Mouse (Mus musculus): ENCODE results near the gene Adcy1. TPM values are rescaled to one million over a fixed set of nuclear protein-coding genes. Genes with fewer than 3 reads are reported as not detected.
A peak's percentile ranks its signal among the peaks of the same experiment; 100 is the strongest.

Adcy1 gene
- polyA plus RNA-seq, 1 experiment from 2014 or later = 8.4 TPM

GRCm38 (mm10) chr11:7169645-7170044 lies 106.4 kb downstream of the Adcy1 start:
- Histone ChIP-seq H3K36me3 (replicated peaks) (no peaks in the 10 kb centered on the region), H3K4me2 (no peak overlapping the region), H3K4me1 (no peaks in the 10 kb centered on the region), H3K27me3 (replicated peaks) (no peaks in the 10 kb centered on the region), H3K4me3 (no peak overlapping the region), H3K9me3 (no peaks in the 10 kb centered on the region), H3K27ac (no peak overlapping the region), H3K9ac (no peak overlapping the region)
- 100% methylated on average over 1 of the region's 1 CpGs for WGBS
- ATAC-seq (replicated peaks) = no peak

- Histone ChIP-seq H3K4me1 (no peaks in the 10 kb centered on the region), H3K9ac (no peak overlapping the region), H3K4me2 (no peak overlapping the region), H3K9me3 (no peaks in the 10 kb centered on the region), H3K4me3 (no peak overlapping the region), H3K36me3 (replicated peaks) (no peaks in the 10 kb centered on the region), H3K27me3 (replicated peaks) (no peaks in the 10 kb centered on the region), H3K27ac (no peak overlapping the region)
- WGBS = 84% methylated on average over 6 of the region's 6 CpGs
- ATAC-seq (replicated peaks) = no peak
Measured at GRCm38 (mm10) chr11:7173664-7174063, 110.4 kb downstream of the Adcy1 start.

- Histone ChIP-seq H3K4me1 (peaks cover 10% of the 10 kb centered on the region), H3K27ac (no peak overlapping the region), H3K9ac (no peak overlapping the region), H3K4me3 (no peak overlapping the region), H3K36me3 (replicated peaks) (no peaks in the 10 kb centered on the region), H3K27me3 (replicated peaks) (no peaks in the 10 kb centered on the region), H3K9me3 (no peaks in the 10 kb centered on the region), H3K4me2 (no peak overlapping the region)
- ATAC-seq (replicated peaks) = no peak
- 73% methylated on average over 4 of the region's 4 CpGs for WGBS
Measured at GRCm38 (mm10) chr11:7178724-7179123, 115.4 kb downstream of the Adcy1 start.

GRCm38 (mm10) chr11:7179276-7179675 lies 116.0 kb downstream of the Adcy1 start:
- H3K27me3 ChIP-seq (replicated peaks) = no peaks in the 10 kb centered on the region
- WGBS = 92% methylated on average over 2 of the region's 2 CpGs
- H3K9me3 ChIP-seq = no peaks in the 10 kb centered on the region
- no peak overlapping the region for H3K4me3 ChIP-seq
- H3K36me3 ChIP-seq (replicated peaks) = no peaks in the 10 kb centered on the region
- H3K4me2 ChIP-seq = no peak overlapping the region
- no peak for ATAC-seq (replicated peaks)
- H3K27ac ChIP-seq = no peak overlapping the region
- no peak overlapping the region for H3K9ac ChIP-seq
- peaks cover 10% of the 10 kb centered on the region for H3K4me1 ChIP-seq

- H3K27me3 ChIP-seq (replicated peaks) = no peaks in the 10 kb centered on the region
- ATAC-seq (replicated peaks) = peak; percentile 66
- H3K4me1 ChIP-seq = peaks cover 10% of the 10 kb centered on the region
- H3K9me3 ChIP-seq = no peaks in the 10 kb centered on the region
- no peak overlapping the region for H3K9ac ChIP-seq
- no peak overlapping the region for H3K27ac ChIP-seq
- no peak overlapping the region for H3K4me3 ChIP-seq
- no peak overlapping the region for H3K4me2 ChIP-seq
- WGBS = 7% methylated on average over 8 of the region's 8 CpGs
- H3K36me3 ChIP-seq (replicated peaks) = no peaks in the 10 kb centered on the region
Measured at GRCm38 (mm10) chr11:7182409-7183042, 119.2 kb downstream of the Adcy1 start.

GRCm38 (mm10) chr11:7184420-7184819 lies 121.1 kb downstream of the Adcy1 start:
- Histone ChIP-seq H3K36me3 (replicated peaks) (no peaks in the 10 kb centered on the region), H3K27me3 (replicated peaks) (no peaks in the 10 kb centered on the region), H3K4me1 (peaks cover 10% of the 10 kb centered on the region), H3K4me2 (no peak overlapping the region), H3K9me3 (no peaks in the 10 kb centered on the region), H3K4me3 (no peak overlapping the region), H3K27ac (no peak overlapping the region), H3K9ac (no peak overlapping the region)
- WGBS = 45% methylated on average over 1 of the region's 1 CpGs
- ATAC-seq (replicated peaks) = no peak

GRCm38 (mm10) chr11:7187472-7187871 lies 124.2 kb downstream of the Adcy1 start:
- Histone ChIP-seq H3K9me3 (no peaks in the 10 kb centered on the region), H3K36me3 (replicated peaks) (no peaks in the 10 kb centered on the region), H3K4me1 (peaks cover 5% of the 10 kb centered on the region), H3K9ac (no peak overlapping the region), H3K4me3 (no peak overlapping the region), H3K27ac (no peak overlapping the region), H3K27me3 (replicated peaks) (no peaks in the 10 kb centered on the region), H3K4me2 (no peak overlapping the region)
- no peak for ATAC-seq (replicated peaks)
- WGBS = 65% methylated on average over 8 of the region's 8 CpGs

- Histone ChIP-seq H3K4me2 (no peak within 1 kb of the TSS), H3K9me3 (no peaks in the 10 kb centered on the region), H3K27me3 (replicated peaks) (no peaks in the 10 kb centered on the region), H3K9ac (no peak within 1 kb of the TSS), H3K36me3 (replicated peaks) (no peaks in the 10 kb centered on the region), H3K4me3 (no peak within 1 kb of the TSS), H3K27ac (no peak within 1 kb of the TSS), H3K4me1 (no peaks in the 10 kb centered on the region)
- WGBS = 90% methylated on average over 13 of the region's 13 CpGs
- ATAC-seq (replicated peaks) = no peak
Measured at GRCm38 (mm10) chr11:7188469-7188868, 125.2 kb downstream of the Adcy1 start, which contains the start of gene Gm11985. Gene Gm11985, minus strand, starts transcription at chr11:7188569.

- H3K4me2 ChIP-seq = no peak overlapping the region
- peaks cover 6% of the 10 kb centered on the region; the same call in 1 of the 2 replicates for H3K4me1 ChIP-seq
- no peak overlapping the region for H3K9ac ChIP-seq
- no peak for ATAC-seq (replicated peaks)
- 70% methylated on average over 6 of the region's 6 CpGs for WGBS
- no peaks in the 10 kb centered on the region for H3K36me3 ChIP-seq (replicated peaks)
- H3K27me3 ChIP-seq (replicated peaks) = no peaks in the 10 kb centered on the region
- H3K9me3 ChIP-seq = no peaks in the 10 kb centered on the region
- no peak overlapping the region for H3K4me3 ChIP-seq
- no peak overlapping the region for H3K27ac ChIP-seq
Measured at GRCm38 (mm10) chr11:7192710-7193109, 129.4 kb downstream of the Adcy1 start.

GRCm38 (mm10) chr11:7193134-7193533 lies 129.8 kb downstream of the Adcy1 start:
- no peak overlapping the region for H3K4me3 ChIP-seq
- WGBS = 82% methylated on average over 9 of the region's 9 CpGs
- H3K9ac ChIP-seq = no peak overlapping the region
- H3K27me3 ChIP-seq (replicated peaks) = 0 out of 2 replicates have a peak, but pooled peaks cover 1% of the 10 kb centered on the region
- H3K27ac ChIP-seq = no peak overlapping the region
- H3K4me1 ChIP-seq = peaks cover 7% of the 10 kb centered on the region; the same call in 1 of the 2 replicates
- no peak overlapping the region for H3K4me2 ChIP-seq
- H3K9me3 ChIP-seq = no peaks in the 10 kb centered on the region
- H3K36me3 ChIP-seq (replicated peaks) = no peaks in the 10 kb centered on the region
- ATAC-seq (replicated peaks) = no peak

- Histone ChIP-seq H3K27me3 (replicated peaks) (0 out of 2 replicates have a peak, but pooled peaks cover 2% of the 10 kb centered on the region), H3K36me3 (replicated peaks) (no peaks in the 10 kb centered on the region), H3K9ac (no peak overlapping the region), H3K4me3 (no peak overlapping the region), H3K4me1 (peaks cover 7% of the 10 kb centered on the region; the same call in 1 of the 2 replicates), H3K4me2 (no peak overlapping the region), H3K9me3 (no peaks in the 10 kb centered on the region), H3K27ac (no peak overlapping the region)
- 93% methylated on average over 10 of the region's 10 CpGs for WGBS
- no peak for ATAC-seq (replicated peaks)
Measured at GRCm38 (mm10) chr11:7194432-7195311, 131.4 kb downstream of the Adcy1 start.

GRCm38 (mm10) chr11:7195312-7195685 lies 132.0 kb downstream of the Adcy1 start:
- H3K27me3 ChIP-seq (replicated peaks) = 0 out of 2 replicates have a peak, but pooled peaks cover 2% of the 10 kb centered on the region
- H3K9ac ChIP-seq = no peak overlapping the region
- H3K4me1 ChIP-seq = peaks cover 7% of the 10 kb centered on the region; the same call in 1 of the 2 replicates
- H3K4me2 ChIP-seq = no peak overlapping the region
- ATAC-seq (replicated peaks) = no peak
- no peak overlapping the region for H3K4me3 ChIP-seq
- H3K36me3 ChIP-seq (replicated peaks) = no peaks in the 10 kb centered on the region
- H3K9me3 ChIP-seq = no peaks in the 10 kb centered on the region
- H3K27ac ChIP-seq = no peak overlapping the region
- WGBS = 95% methylated on average over 4 of the region's 4 CpGs

Data from midbrain, embryonic 15.5 days (tissue).